Mouse (Mus musculus): ENCODE measurements around the gene 4931406P16Rik. TPM values are rescaled to one million over a fixed set of nuclear protein-coding genes. Genes with fewer than 3 reads are reported as not detected.

Gene 4931406P16Rik
- polyA plus RNA-seq, 1 experiment from 2014 or later = 35.8 TPM

DNA sequence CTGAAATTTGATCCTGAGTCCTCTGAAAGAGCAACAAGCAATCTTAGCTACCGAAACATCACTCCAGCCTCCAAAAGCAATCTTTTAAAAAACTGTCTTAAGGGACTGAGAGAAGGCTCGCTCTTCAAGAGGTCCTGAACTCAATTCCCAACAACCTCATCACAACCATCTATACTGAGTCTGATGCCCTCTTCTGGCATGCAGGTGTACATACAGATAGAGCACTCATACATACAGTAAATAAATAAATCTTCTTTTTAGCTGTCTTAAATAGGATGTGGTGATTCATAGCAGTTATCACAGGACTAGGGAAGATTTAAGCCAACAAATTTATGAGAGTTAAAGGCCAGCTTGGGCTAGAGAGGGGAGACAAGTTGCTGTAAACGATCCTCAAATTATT is 117.7 kb downstream of the 4931406P16Rik start:
- no peaks in the 10 kb centered on the region for H3K27me3 ChIP-seq
- H3K4me2 ChIP-seq (replicated peaks) = peak overlapping the region; percentile 95
- H3K4me1 ChIP-seq = peaks cover 8% of the 10 kb centered on the region
- peak overlapping the region; percentile 89 for H3K9ac ChIP-seq
- peaks cover 18% of the 10 kb centered on the region for H3K36me3 ChIP-seq
- H3K4me3 ChIP-seq = peak overlapping the region; percentile 98
- no peak overlapping the region for H3K27ac ChIP-seq
- no peaks in the 10 kb centered on the region for H3K9me3 ChIP-seq (replicated peaks)
- no peak for ATAC-seq (ENCODE audit: low FRiP score)
- WGBS = 55% methylated on average over 3 of the region's 3 CpGs

DNA sequence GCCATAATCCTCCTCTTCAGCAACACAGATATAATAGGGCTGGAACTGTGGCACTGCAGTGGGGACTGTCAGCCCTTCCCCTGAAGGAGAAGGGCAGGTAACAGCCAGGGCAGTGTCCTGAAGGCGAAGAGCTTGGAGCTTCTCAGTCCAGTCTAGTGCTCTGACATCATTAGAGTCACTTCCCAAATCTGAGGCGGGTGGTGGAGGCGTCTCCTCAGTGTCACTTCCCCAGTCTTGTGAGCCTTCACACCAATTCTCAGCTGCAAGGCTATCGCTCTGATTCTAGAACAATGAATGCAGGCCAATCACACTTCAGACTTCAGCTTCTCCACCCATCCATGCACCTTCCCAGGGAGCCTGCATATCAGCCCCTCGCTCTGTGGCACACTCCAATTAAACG is 120.5 kb downstream of the 4931406P16Rik start:
- H3K4me3 ChIP-seq = no peak overlapping the region
- peaks cover 35% of the 10 kb centered on the region for H3K36me3 ChIP-seq
- H3K27me3 ChIP-seq = no peaks in the 10 kb centered on the region
- H3K4me2 ChIP-seq (replicated peaks) = no peak overlapping the region
- H3K9ac ChIP-seq = no peak overlapping the region
- 96% methylated on average over 6 of the region's 6 CpGs for WGBS
- ATAC-seq (ENCODE audit: low FRiP score) = no peak
- no peaks in the 10 kb centered on the region for H3K9me3 ChIP-seq (replicated peaks)
- H3K27ac ChIP-seq = no peak overlapping the region
- H3K4me1 ChIP-seq = peaks cover 8% of the 10 kb centered on the region

DNA sequence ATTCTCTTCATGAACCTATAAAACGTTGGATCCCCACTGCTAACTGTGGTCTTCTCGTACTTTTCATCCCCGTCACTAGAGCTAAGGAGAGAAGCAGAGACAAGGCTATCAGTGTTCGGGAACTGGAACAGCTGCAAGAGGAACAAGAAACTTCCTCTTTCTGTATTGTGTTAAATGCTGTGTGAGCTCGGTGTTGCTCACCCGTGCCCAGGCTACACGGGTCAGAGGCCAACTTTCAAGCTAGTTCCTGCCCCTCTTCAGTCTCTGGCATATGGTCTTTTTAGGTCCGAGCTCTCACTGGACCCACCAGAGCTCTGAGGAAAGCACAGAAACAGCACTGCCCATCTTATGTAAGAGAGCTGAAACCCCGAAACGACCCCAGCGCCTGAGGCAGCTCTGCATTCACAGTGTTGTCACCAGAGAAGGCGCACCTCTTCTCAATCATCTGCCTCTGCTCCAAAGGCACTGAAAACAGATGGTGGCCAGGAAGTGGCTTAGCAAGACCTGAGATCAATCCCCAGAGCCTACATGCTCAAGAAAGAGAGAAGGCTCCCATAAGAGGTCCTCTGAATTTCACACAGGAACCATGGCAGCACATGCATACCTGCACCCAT is 123.9 kb downstream of the 4931406P16Rik start:
- WGBS = 91% methylated on average over 12 of the region's 12 CpGs
- Histone ChIP-seq H3K36me3 (peaks cover 63% of the 10 kb centered on the region), H3K9me3 (replicated peaks) (no peaks in the 10 kb centered on the region), H3K27ac (no peak overlapping the region), H3K27me3 (no peaks in the 10 kb centered on the region), H3K4me3 (no peak overlapping the region), H3K9ac (no peak overlapping the region), H3K4me1 (no peaks in the 10 kb centered on the region), H3K4me2 (replicated peaks) (no peak overlapping the region)
- no peak for ATAC-seq (ENCODE audit: low FRiP score)

Other genes with a start within 250 kb of the 4931406P16Rik start
- gene Scgb1b30, start 218.1 kb downstream of the 4931406P16Rik start, polyA plus RNA-seq (2016; fragmentation: Nextera tagmentation; extraction: Ambion mirVana) = not detected in 2 replicates
- gene Wtip, start 180.3 kb downstream of the 4931406P16Rik start, polyA plus RNA-seq (2016; fragmentation: Nextera tagmentation; extraction: Ambion mirVana) = 4.1 and 6.2 TPM in 2 replicates
- gene Uba2, start 144.0 kb downstream of the 4931406P16Rik start, polyA plus RNA-seq (2016; fragmentation: Nextera tagmentation; extraction: Ambion mirVana) = 220 and 226 TPM in 2 replicates
- 63.4 and 68.1 TPM in 2 replicates for gene Pdcd2l, start 116.9 kb downstream of the 4931406P16Rik start, polyA plus RNA-seq (2016; fragmentation: Nextera tagmentation; extraction: Ambion mirVana)
- gene Gpi1, start 83.2 kb downstream of the 4931406P16Rik start, polyA plus RNA-seq (2016; fragmentation: Nextera tagmentation; extraction: Ambion mirVana) = 239 and 241 TPM in 2 replicates
- gene Gm6096, start 62.5 kb downstream of the 4931406P16Rik start, polyA plus RNA-seq (2016; fragmentation: Nextera tagmentation; extraction: Ambion mirVana) = not detected in 2 replicates
- 91.6 and 94.8 TPM in 2 replicates for gene Lsm14a, start 79.8 kb upstream of the 4931406P16Rik start, polyA plus RNA-seq (2016; fragmentation: Nextera tagmentation; extraction: Ambion mirVana)